Comparison of ENCODE assay signal across 8 mouse cellular contexts in the genomic region with DNA sequence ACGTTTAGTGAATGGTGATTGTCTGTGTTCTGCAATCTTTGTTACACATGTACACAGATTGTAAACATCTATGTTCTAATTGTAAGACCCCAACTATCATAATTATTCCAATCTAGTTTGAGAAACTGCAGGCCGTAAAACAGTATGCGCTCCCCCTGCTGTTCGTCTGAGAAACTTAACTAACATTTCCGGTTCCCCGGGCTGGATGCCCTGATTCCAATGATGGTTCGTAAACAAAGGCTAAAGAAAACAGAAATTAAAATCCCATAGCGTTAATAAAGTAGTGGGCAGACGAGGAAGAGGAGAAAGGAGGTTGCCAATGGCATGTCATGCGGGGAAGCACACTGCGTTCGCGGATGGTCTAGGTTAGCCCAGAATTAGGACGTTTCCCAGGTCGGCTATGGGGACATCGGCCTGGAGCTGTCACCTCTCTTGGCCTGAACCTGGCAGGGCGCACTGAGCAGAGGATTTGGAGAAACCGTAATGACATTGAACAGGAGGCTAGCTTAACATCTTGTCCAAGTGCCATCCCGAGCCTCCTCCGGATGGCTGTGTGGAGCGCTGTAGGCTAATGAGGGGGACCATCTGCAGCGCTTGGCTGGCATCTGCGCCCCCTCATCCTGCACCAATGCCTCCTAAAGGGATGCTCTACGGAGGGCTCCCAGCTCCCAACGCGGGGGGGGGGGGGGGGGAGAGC. TPM values are rescaled to one million over a fixed set of nuclear protein-coding genes. Genes with fewer than 3 reads are reported as not detected.
DNase-seq lines count a peak whose midpoint lies in the region; ATAC-seq and TF ChIP-seq lines count a peak whose summit lies in the region.

No protein-coding gene starts in this region.

- H3K27ac ChIP-seq in heart, embryonic 12.5 days (ENCODE audit: poor library complexity, severe bottlenecking): no peak overlapping the region
- no peak overlapping the region for H3K27ac ChIP-seq in lung, embryonic 14.5 days (ENCODE audit: low read depth)
- H3K27ac ChIP-seq in neural tube, embryonic 14.5 days (ENCODE audit: low read depth, low read length): peak overlapping the region; percentile 36; the same call in 1 of the 2 replicates

- H3K9ac ChIP-seq in heart, embryonic 12.5 days: peak overlapping the region; percentile 53
- H3K9ac ChIP-seq in lung, embryonic 14.5 days: peak overlapping the region; percentile 41
- peak overlapping the region; percentile 8 for H3K9ac ChIP-seq in neural tube, embryonic 14.5 days (replicated peaks; ENCODE audit: low read depth, low read length)

- H3K9me3 ChIP-seq in heart, embryonic 12.5 days (replicated peaks): no peaks in the 10 kb centered on the region
- no peaks in the 10 kb centered on the region for H3K9me3 ChIP-seq in lung, embryonic 14.5 days (ENCODE audit: low read depth, low read length)
- no peaks in the 10 kb centered on the region for H3K9me3 ChIP-seq in neural tube, embryonic 14.5 days (ENCODE audit: control insufficient read depth, low read length)

- H3K4me2 ChIP-seq in heart, embryonic 12.5 days: peak overlapping the region; percentile 71
- H3K4me2 ChIP-seq in lung, embryonic 14.5 days: peak overlapping the region; percentile 68
- H3K4me2 ChIP-seq in neural tube, embryonic 14.5 days (ENCODE audit: low read depth, low read length): peak overlapping the region; percentile 48

- H3K36me3 ChIP-seq in heart, embryonic 12.5 days: no peaks in the 10 kb centered on the region
- H3K36me3 ChIP-seq in lung, embryonic 14.5 days (ENCODE audit: insufficient read depth): no peaks in the 10 kb centered on the region
- H3K36me3 ChIP-seq in neural tube, embryonic 14.5 days (ENCODE audit: control insufficient read depth, insufficient read depth, low read length): no peaks in the 10 kb centered on the region

- peak overlapping the region; percentile 41 for H3K4me3 ChIP-seq in heart, embryonic 12.5 days
- peak overlapping the region; percentile 34 for H3K4me3 ChIP-seq in lung, embryonic 14.5 days (ENCODE audit: low read depth, low read length)
- H3K4me3 ChIP-seq in neural tube, embryonic 14.5 days (ENCODE audit: low read depth, low read length): peak overlapping the region; percentile 20

- DNase-seq in urinary bladder, adult 18-20 months (ENCODE audit: low spot score in 2 of 2): peak; percentile 26 to 45
- no peak for DNase-seq in urinary bladder, postnatal 36 days (ENCODE audit: low spot score in 2 of 2)
- peak; percentile 77 for DNase-seq in cerebellum, adult 9-11 months
- DNase-seq in kidney, postnatal 36 days: peak; percentile 53 to 78
- DNase-seq in lung, embryonic 14.5 days: peak; percentile 84
- DNase-seq in Muller cell, postnatal 12 days (ENCODE audit: inconsistent ontology term): no peak

- ATAC-seq in heart, embryonic 12.5 days (ENCODE audit: insufficient number of reproducible peaks, low FRiP score): no peak
- ATAC-seq in lung, embryonic 14.5 days (ENCODE audit: insufficient read depth): peak; percentile 46; the same call in 1 of the 2 replicates
- ATAC-seq in neural tube, embryonic 14.5 days (ENCODE audit: low read depth): peak; percentile 93

- WGBS in heart, embryonic 12.5 days: 15% methylated on average over 26 of the region's 26 CpGs
- 12% methylated on average over 26 of the region's 26 CpGs for WGBS in lung, embryonic 14.5 days
- WGBS in neural tube, embryonic 14.5 days: 7% methylated on average over 25 of the region's 26 CpGs

- peak; percentile 69 for TF ChIP-seq CTCF in lung, embryonic 14.5 days (IDR thresholded peaks at IDR 0.05; ENCODE audit: low read depth)

- H3K27me3 ChIP-seq in heart, embryonic 12.5 days (replicated peaks): no peaks in the 10 kb centered on the region
- no peaks in the 10 kb centered on the region for H3K27me3 ChIP-seq in lung, embryonic 14.5 days (ENCODE audit: insufficient read depth, low read length)
- H3K27me3 ChIP-seq in neural tube, embryonic 14.5 days (ENCODE audit: control insufficient read depth, insufficient read depth, low read length): no peaks in the 10 kb centered on the region

- H3K4me1 ChIP-seq in heart, embryonic 12.5 days (replicated peaks): peaks cover 4% of the 10 kb centered on the region; the same call in 1 of the 2 replicates
- H3K4me1 ChIP-seq in lung, embryonic 14.5 days (ENCODE audit: insufficient read depth): no peaks in the 10 kb centered on the region
- H3K4me1 ChIP-seq in neural tube, embryonic 14.5 days (ENCODE audit: control insufficient read depth, insufficient read depth, low read length): peaks cover 7% of the 10 kb centered on the region; the same call in 1 of the 2 replicates

RNA-seq across cellular contexts. Expression of gene Hnrnpa3, which starts 55.7 kb away (rescaled TPM):
- polyA plus RNA-seq in heart, embryonic 12.5 days (2016; fragmentation: Nextera tagmentation; extraction: Ambion mirVana): 221 and 233 TPM in 2 replicates
- 302 and 305 TPM in 2 replicates for polyA plus RNA-seq in lung, embryonic 14.5 days (2014; fragmentation: Nextera tagmentation; extraction: Ambion mirVana)
- polyA plus RNA-seq in neural tube, embryonic 14.5 days (2014; fragmentation: Nextera tagmentation; extraction: Ambion mirVana): 130 and 168 TPM in 2 replicates

Comparison
In these comparisons a context has a peak if more than half of its experiments do, and no peak if none do; other contexts are left out.
1. DNase-seq: peak in urinary bladder, adult 18-20 months (2 of 2), cerebellum, adult 9-11 months (single experiment), kidney, postnatal 36 days (2 of 2) and lung, embryonic 14.5 days (single experiment); none in urinary bladder, postnatal 36 days (0 of 2) and Muller cell, postnatal 12 days (single experiment).
2. Peak in every context shown above with its lines, with median percentiles within 50 percentile points of each other: H3K4me2 ChIP-seq, H3K4me3 ChIP-seq and H3K9ac ChIP-seq.